Mouse (Mus musculus) spleen, adult 2 months (tissue): ENCODE measurements around the gene Galnt14.

ENCODE experiments used
- CTCF ChIP-seq: fragments of 200-500 bp; IDR thresholded peaks from 2 replicates; pipeline ENCODE4 v1.5.1; 2011; ENCODE audit warnings: mild to moderate bottlenecking, inconsistent platforms; ENCODE audit not compliant: insufficient read depth, insufficient read length, insufficient replicate concordance; ENCODE audit errors: extremely low read depth
- POLR2A ChIP-seq: fragments of 200-500 bp; IDR thresholded peaks from 2 replicates; pipeline ENCODE4 v1.6.1; 2011; ENCODE audit warnings: low read depth, low read length, inconsistent platforms

GRCm38 (mm10) chr17:73518359-73518758, 191.9 kb downstream of the Galnt14 start:
- no peak for TF ChIP-seq POLR2A
- TF ChIP-seq CTCF = no peak
